Mouse (Mus musculus): Measurements from ENCODE around the gene Ankrd27. TPM values are rescaled to one million over a fixed set of nuclear protein-coding genes. Genes with fewer than 3 reads are reported as not detected.

The Ankrd27 gene
- polyA plus RNA-seq, 1 experiment from 2014 or later, result 32.4 TPM

DNA sequence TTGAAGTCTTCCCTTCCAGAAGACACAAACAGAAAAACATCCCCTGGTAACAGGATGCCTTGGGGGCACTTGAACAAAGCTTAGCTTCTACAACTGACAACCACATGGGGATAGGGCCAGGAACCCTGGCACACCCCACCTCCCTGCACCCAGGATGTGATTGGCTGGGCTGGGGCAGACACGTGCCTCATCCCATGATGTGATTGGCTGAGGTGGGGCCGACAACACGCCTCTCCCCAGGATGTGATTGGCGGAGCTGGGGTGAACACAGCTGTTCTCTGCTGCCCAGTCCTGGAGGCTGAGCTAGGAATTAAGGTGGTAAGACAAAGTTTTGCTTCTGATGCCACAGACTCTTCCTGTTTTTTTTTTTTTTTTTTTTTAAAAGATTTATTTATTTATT is 92.9 kb downstream of the Ankrd27 start:
- Histone ChIP-seq H3K9me3 (ENCODE audit: control insufficient read depth, low read length) (no peaks in the 10 kb centered on the region), H3K4me3 (ENCODE audit: low read length) (no peak overlapping the region), H3K4me1 (ENCODE audit: control insufficient read depth, insufficient read depth, low read length) (no peaks in the 10 kb centered on the region), H3K27me3 (replicated peaks; ENCODE audit: control insufficient read depth, insufficient read depth, low read length) (no peaks in the 10 kb centered on the region), H3K4me2 (ENCODE audit: low read depth, low read length) (no peak overlapping the region), H3K9ac (ENCODE audit: low read depth, low read length) (no peak overlapping the region), H3K27ac (ENCODE audit: low read length) (no peak overlapping the region), H3K36me3 (ENCODE audit: control insufficient read depth, insufficient read depth, low read length) (no peaks in the 10 kb centered on the region)
- 75% methylated on average over 4 of the region's 4 CpGs for WGBS
- no peak for ATAC-seq

DNA sequence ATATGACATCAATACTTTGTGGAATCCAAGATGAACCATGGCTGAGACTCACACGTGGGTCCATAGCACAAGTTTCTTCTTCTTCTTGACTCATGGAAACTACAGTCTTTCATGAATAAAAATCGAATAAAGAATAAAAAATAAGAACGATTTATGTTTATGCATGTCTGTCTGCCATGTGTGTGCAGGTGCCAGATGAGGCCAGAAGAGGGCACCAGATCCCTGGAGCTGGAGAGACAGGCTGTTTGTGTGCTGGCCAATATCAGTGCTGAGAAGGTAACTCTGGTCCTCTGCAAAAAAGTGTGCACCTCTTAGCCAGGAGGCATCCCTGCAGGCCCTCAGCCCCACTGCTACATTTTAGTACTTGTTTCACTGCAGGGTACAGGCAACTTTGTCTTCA is 95.5 kb downstream of the Ankrd27 start:
- no peaks in the 10 kb centered on the region for H3K9me3 ChIP-seq (ENCODE audit: control insufficient read depth, low read length)
- no peak overlapping the region for H3K4me2 ChIP-seq (ENCODE audit: low read depth, low read length)
- 73% methylated on average over 3 of the region's 3 CpGs for WGBS
- no peaks in the 10 kb centered on the region for H3K36me3 ChIP-seq (ENCODE audit: control insufficient read depth, insufficient read depth, low read length)
- no peaks in the 10 kb centered on the region for H3K4me1 ChIP-seq (ENCODE audit: control insufficient read depth, insufficient read depth, low read length)
- H3K9ac ChIP-seq (ENCODE audit: low read depth, low read length), result no peak overlapping the region
- H3K27me3 ChIP-seq (replicated peaks; ENCODE audit: control insufficient read depth, insufficient read depth, low read length), result no peaks in the 10 kb centered on the region
- H3K27ac ChIP-seq (ENCODE audit: low read length), result no peak overlapping the region
- no peak for ATAC-seq
- no peak overlapping the region for H3K4me3 ChIP-seq (ENCODE audit: low read length)

DNA sequence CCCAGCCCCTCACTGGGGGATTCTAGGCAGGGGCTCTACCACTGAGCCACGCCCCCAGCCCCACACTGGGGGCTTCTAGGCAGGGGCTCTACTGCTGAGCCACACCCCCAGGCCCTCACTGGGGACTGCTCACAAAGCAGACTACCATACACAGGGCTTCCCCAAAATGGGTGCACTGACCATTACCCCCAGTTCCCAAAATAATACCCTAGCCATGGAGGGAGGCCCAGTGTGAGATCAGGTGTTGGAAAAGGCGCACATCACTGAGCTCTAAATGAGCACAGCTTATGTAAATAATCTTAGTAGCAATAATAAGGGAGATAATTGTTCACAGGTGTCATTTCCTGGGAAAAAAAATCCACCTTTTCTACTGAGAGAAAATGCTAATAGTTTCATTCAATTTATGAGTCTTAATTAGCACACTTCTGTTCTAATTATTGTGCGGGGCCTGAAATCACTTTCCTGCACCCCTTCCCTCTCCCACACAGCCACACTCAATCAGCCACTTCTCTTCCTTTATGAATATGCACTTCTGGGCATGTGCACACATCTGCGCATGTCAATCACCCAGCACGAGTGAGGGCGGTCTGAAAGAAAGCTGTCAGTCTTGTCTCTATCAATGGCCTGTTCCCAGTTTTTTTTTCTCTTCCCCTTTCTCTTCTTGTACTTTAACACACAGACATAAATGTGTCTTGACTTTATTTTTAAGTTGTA is 97.5 kb downstream of the Ankrd27 start:
- H3K36me3 ChIP-seq (ENCODE audit: control insufficient read depth, insufficient read depth, low read length), result no peaks in the 10 kb centered on the region
- no peak overlapping the region for H3K27ac ChIP-seq (ENCODE audit: low read length)
- ATAC-seq, result no peak
- no peaks in the 10 kb centered on the region for H3K9me3 ChIP-seq (ENCODE audit: control insufficient read depth, low read length)
- 0 out of 2 replicates have a peak, but pooled peaks cover 2% of the 10 kb centered on the region for H3K4me1 ChIP-seq (ENCODE audit: control insufficient read depth, insufficient read depth, low read length)
- H3K4me2 ChIP-seq (ENCODE audit: low read depth, low read length), result no peak overlapping the region
- H3K4me3 ChIP-seq (ENCODE audit: low read length), result no peak overlapping the region
- no peaks in the 10 kb centered on the region for H3K27me3 ChIP-seq (replicated peaks; ENCODE audit: control insufficient read depth, insufficient read depth, low read length)
- 82% methylated on average over 6 of the region's 6 CpGs for WGBS
- no peak overlapping the region for H3K9ac ChIP-seq (ENCODE audit: low read depth, low read length)

DNA sequence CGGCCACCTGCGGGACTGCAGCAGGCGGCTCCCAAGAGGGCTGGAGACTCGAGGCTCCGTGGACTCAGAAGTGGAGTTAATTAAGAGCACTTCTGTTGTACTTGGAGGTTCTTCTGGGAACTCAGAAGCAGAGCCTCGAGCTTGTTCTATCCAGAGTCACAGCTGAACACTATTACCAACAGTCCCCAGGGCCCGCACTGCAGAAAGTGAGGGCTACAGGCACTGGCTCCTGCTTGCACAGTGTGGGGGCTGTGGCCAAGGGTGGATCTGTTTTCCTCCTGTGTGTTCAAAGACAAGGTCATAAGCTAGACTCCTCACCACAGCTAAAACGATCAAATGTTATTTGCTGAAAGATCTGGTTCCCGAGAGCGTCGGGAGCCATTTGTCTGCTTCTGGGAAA is 100.2 kb downstream of the Ankrd27 start:
- WGBS, result 69% methylated on average over 11 of the region's 11 CpGs
- H3K36me3 ChIP-seq (ENCODE audit: control insufficient read depth, insufficient read depth, low read length), result no peaks in the 10 kb centered on the region
- no peak overlapping the region for H3K4me2 ChIP-seq (ENCODE audit: low read depth, low read length)
- H3K27ac ChIP-seq (ENCODE audit: low read length), result no peak overlapping the region
- H3K27me3 ChIP-seq (replicated peaks; ENCODE audit: control insufficient read depth, insufficient read depth, low read length), result no peaks in the 10 kb centered on the region
- 0 out of 2 replicates have a peak, but pooled peaks cover 2% of the 10 kb centered on the region for H3K4me1 ChIP-seq (ENCODE audit: control insufficient read depth, insufficient read depth, low read length)
- no peaks in the 10 kb centered on the region for H3K9me3 ChIP-seq (ENCODE audit: control insufficient read depth, low read length)
- no peak for ATAC-seq
- H3K9ac ChIP-seq (ENCODE audit: low read depth, low read length), result no peak overlapping the region
- H3K4me3 ChIP-seq (ENCODE audit: low read length), result no peak overlapping the region

DNA sequence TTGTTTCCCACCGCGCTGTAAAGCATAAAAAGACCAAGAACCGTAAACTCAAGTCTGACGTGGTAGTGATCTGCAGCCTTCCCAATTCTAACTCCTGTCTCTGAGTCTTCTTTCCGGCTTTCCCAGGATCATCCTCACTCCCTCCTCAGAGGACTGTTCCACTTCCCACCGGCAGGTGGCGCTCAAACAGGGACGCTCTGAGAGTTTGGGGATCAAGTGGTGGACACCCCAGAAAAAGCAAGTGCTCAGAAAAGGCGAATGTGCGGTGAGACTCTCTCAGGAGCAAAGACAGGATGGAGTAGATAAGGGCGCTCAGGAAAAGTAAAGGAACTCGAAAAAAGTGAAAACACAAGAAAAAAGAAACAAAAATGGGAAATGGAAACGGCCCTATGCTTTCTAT is 100.7 kb downstream of the Ankrd27 start:
- Histone ChIP-seq H3K36me3 (ENCODE audit: control insufficient read depth, insufficient read depth, low read length) (no peaks in the 10 kb centered on the region), H3K9me3 (ENCODE audit: control insufficient read depth, low read length) (no peaks in the 10 kb centered on the region), H3K9ac (ENCODE audit: low read depth, low read length) (no peak overlapping the region), H3K27ac (ENCODE audit: low read length) (no peak overlapping the region), H3K4me3 (ENCODE audit: low read length) (peak overlapping the region; percentile 1; the same call in 1 of the 2 replicates), H3K4me1 (ENCODE audit: control insufficient read depth, insufficient read depth, low read length) (0 out of 2 replicates have a peak, but pooled peaks cover 2% of the 10 kb centered on the region), H3K4me2 (ENCODE audit: low read depth, low read length) (peak overlapping the region; percentile 41), H3K27me3 (replicated peaks; ENCODE audit: control insufficient read depth, insufficient read depth, low read length) (no peaks in the 10 kb centered on the region)
- 26% methylated on average over 13 of the region's 13 CpGs for WGBS
- ATAC-seq, result peak; percentile 58; the same call in 1 of the 2 replicates

DNA sequence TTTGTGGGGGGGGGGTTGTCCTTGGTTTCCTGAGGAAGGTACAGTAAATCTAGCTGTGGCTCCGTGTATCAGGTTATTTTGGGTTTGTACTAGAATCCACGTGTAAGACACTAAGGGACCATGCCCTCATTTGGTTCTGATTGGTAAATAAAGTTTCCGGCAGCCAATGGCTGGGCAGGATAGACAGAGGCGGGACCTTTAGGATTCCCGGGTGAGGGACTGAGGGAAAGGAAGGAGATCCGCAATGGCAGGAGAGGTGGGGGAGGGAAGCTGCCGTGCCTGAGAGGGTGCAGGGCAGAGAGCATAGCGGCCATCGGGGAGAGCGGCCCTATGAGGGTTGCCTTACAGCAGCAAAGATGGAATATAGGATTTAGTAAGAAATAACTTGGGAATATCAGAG is 101.2 kb downstream of the Ankrd27 start:
- H3K27me3 ChIP-seq (replicated peaks; ENCODE audit: control insufficient read depth, insufficient read depth, low read length), result no peaks in the 10 kb centered on the region
- WGBS, result 23% methylated on average over 10 of the region's 10 CpGs
- no peak overlapping the region for H3K27ac ChIP-seq (ENCODE audit: low read length)
- H3K4me3 ChIP-seq (ENCODE audit: low read length), result peak overlapping the region; percentile 1; the same call in 1 of the 2 replicates
- peak; percentile 68 for ATAC-seq
- H3K4me1 ChIP-seq (ENCODE audit: control insufficient read depth, insufficient read depth, low read length), result 0 out of 2 replicates have a peak, but pooled peaks cover 2% of the 10 kb centered on the region
- no peaks in the 10 kb centered on the region for H3K36me3 ChIP-seq (ENCODE audit: control insufficient read depth, insufficient read depth, low read length)
- H3K4me2 ChIP-seq (ENCODE audit: low read depth, low read length), result peak overlapping the region; percentile 41
- no peaks in the 10 kb centered on the region for H3K9me3 ChIP-seq (ENCODE audit: control insufficient read depth, low read length)
- H3K9ac ChIP-seq (ENCODE audit: low read depth, low read length), result no peak overlapping the region

DNA sequence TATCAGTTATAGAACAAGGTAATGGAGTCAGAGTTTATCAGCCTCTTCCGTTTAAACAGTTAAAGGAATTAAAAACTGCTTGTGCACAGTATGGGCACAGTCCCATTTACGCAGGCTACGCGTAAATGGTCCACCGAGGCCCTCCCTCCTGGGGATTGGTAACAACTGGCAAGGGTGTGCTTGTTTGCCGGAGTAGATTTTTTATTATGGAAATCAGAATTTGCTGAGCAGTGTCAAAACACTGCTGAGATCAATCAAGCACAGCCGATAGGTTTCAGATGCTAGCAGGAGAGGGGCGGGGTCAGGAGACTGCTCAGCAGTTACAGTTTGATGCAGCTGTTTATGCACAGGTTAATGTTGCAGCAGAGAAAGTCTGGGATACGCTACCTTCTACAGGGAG is 102.2 kb downstream of the Ankrd27 start:
- Histone ChIP-seq H3K4me3 (ENCODE audit: low read length) (no peak overlapping the region), H3K27me3 (replicated peaks; ENCODE audit: control insufficient read depth, insufficient read depth, low read length) (no peaks in the 10 kb centered on the region), H3K4me2 (ENCODE audit: low read depth, low read length) (no peak overlapping the region), H3K36me3 (ENCODE audit: control insufficient read depth, insufficient read depth, low read length) (no peaks in the 10 kb centered on the region), H3K9me3 (ENCODE audit: control insufficient read depth, low read length) (no peaks in the 10 kb centered on the region), H3K9ac (ENCODE audit: low read depth, low read length) (no peak overlapping the region), H3K4me1 (ENCODE audit: control insufficient read depth, insufficient read depth, low read length) (0 out of 2 replicates have a peak, but pooled peaks cover 2% of the 10 kb centered on the region), H3K27ac (ENCODE audit: low read length) (no peak overlapping the region)
- no peak for ATAC-seq
- 80% methylated on average over 9 of the region's 9 CpGs for WGBS

Other genes with a start within 250 kb of the Ankrd27 start
- gene Faap24, start 189.4 kb upstream of the Ankrd27 start, polyA plus RNA-seq (2015; fragmentation: Nextera tagmentation; extraction: Ambion mirVana), result 21.1 and 22.5 TPM in 2 replicates
- 41.4 and 45.0 TPM in 2 replicates for gene Cep89, start 189.2 kb upstream of the Ankrd27 start, polyA plus RNA-seq (2015; fragmentation: Nextera tagmentation; extraction: Ambion mirVana)
- 126 and 165 TPM in 2 replicates for gene Slc7a9, start 137.4 kb upstream of the Ankrd27 start, polyA plus RNA-seq (2015; fragmentation: Nextera tagmentation; extraction: Ambion mirVana)
- gene Tdrd12, start 48.5 kb upstream of the Ankrd27 start, polyA plus RNA-seq (2015; fragmentation: Nextera tagmentation; extraction: Ambion mirVana), result 0.98 and 1.6 TPM in 2 replicates
- 120 and 128 TPM in 2 replicates for gene Nudt19, start 29.9 kb upstream of the Ankrd27 start, polyA plus RNA-seq (2015; fragmentation: Nextera tagmentation; extraction: Ambion mirVana)
- gene Rgs9bp, start 662 bp upstream of the Ankrd27 start, polyA plus RNA-seq (2015; fragmentation: Nextera tagmentation; extraction: Ambion mirVana), result 0.04 and 0.09 TPM in 2 replicates
- 170 and 184 TPM in 2 replicates for gene Pdcd5, start 61.3 kb downstream of the Ankrd27 start, polyA plus RNA-seq (2015; fragmentation: Nextera tagmentation; extraction: Ambion mirVana)
- gene Dpy19l3, start 168.2 kb downstream of the Ankrd27 start, polyA plus RNA-seq (2015; fragmentation: Nextera tagmentation; extraction: Ambion mirVana), result 11.7 and 13.5 TPM in 2 replicates
- 10.9 and 14.6 TPM in 2 replicates for gene Zfp507, start 216.8 kb downstream of the Ankrd27 start, polyA plus RNA-seq (2015; fragmentation: Nextera tagmentation; extraction: Ambion mirVana)